Mouse (Mus musculus) lung, postnatal 10 days (tissue): ENCODE measurements around the gene Bpifb6.

ENCODE experiments used
- DNase-seq: peaks from one replicate; pipeline ENCODE4 v3.0.0; 2021

The Bpifb6 gene

GRCm38 (mm10) chr2:153900088-153900487, at the start of gene Bpifb6:
Gene Bpifb6, plus strand, starts transcription at chr2:153900388.
- no peak for DNase-seq

DNA sequence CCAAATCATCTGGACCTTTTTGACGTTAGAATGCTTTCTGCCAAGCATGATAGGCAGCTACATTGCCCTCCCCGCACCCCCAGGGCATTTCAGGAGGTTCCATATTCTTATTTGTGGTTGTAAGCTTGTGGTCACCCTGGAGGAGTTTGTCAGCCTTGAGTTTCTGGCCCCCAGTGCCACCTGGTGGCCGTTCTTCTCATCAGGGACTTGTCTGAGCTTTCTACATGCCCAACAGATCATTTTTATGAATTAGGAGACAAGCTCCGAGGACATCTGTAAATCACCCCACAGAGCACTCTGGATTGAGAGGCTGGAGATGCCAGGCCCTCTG, 49.2 kb upstream of the Bpifb6 start:
- DNase-seq: peak; percentile 65

- no peak for DNase-seq
Observed at GRCm38 (mm10) chr2:153853544-153853943, 46.6 kb upstream of the Bpifb6 start.

DNA sequence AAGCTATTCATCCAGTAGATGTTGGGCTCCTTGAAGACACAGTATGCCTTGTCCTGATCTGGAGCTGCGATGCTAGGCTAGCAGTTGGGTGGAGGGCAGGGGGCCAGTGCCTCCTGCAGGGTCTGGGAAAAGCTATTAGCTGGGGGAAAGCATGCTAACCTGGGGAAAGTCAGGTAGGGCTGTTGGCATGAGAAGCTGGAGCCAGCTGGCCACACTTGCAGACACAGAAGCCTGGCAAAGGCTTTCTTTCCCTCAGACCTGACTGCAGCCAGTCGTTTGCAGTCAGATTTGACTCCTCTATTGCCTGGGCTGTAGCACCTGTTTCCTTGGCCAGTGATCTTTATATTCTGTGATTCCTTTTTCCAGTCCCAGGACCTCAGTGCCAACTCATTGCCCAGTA, 40.6 kb upstream of the Bpifb6 start:
- no peak for DNase-seq

DNA sequence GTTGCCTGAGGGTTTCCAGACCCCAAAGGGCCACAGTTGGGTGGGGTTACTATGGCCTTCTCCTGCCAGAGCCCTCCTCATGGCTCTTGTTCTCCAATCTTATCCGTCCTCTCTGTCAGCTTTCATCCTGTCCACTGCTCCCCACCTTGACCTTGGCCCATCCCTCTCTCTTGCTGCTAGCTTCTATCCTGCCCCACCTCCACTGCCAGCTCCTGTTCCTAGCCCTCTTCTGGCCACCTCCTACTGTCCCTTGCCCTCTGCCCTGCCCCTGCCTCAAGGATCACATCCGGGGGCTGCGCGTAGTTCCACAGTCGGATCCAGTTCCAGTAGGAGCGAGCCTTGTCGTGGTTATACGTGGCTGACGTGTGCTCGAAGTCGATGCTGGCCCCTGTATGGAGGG, 39.9 kb upstream of the Bpifb6 start:
- no peak for DNase-seq

- DNase-seq: no peak
Observed at GRCm38 (mm10) chr2:153860715-153861114, 39.5 kb upstream of the Bpifb6 start.

- no peak for DNase-seq
Observed at GRCm38 (mm10) chr2:153861960-153862359, 38.2 kb upstream of the Bpifb6 start.

DNA sequence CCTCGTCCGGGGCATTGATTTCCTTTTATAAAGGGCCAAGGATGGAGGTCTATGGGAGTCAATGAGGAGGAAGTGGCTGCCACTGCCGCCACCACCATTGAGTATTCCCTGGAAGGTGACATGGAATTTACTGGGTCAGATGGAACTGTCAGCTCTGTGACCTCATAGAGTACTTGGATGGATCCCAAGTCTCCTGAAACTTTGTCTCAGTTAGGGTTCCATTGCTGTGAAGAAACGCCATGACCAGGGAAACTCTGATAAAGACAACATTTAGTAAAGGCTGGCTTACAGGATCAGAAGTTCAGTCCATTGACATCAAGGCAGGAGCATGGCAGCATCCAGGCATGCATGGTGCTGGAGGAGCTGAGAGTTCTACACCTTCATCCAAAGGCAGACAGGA, 29.2 kb upstream of the Bpifb6 start, which contains the start of gene Sun5:
Gene Sun5, minus strand, starts transcription at position 101 of the 400 bp plus-strand sequence.
- no peak for DNase-seq

GRCm38 (mm10) chr2:153874745-153875144, 25.4 kb upstream of the Bpifb6 start, which contains the start of gene Bpifb2:
Gene Bpifb2, plus strand, starts transcription at chr2:153875045.
- no peak for DNase-seq

GRCm38 (mm10) chr2:153899111-153899510, 1.1 kb upstream of the Bpifb6 start:
- DNase-seq: no peak

DNA sequence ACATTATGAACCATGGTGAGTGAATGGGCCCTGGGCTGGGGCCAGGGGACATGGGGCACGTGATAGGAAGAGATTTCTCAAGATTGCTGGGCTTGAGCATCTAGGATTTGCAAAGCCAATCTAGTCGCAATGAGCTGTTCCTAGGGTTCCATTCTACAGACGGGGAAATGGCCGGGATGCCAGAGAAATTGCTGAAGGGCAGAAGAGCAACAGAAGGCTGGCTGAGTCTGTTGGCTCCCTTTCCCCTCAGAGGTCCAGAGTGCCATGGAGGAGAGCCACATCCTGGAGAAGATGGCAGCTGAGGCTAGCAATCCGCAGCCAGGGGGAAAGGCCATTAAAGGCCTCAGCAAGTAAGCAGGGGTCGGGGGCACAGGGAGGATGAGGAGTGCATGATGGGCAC, 2.5 kb downstream of the Bpifb6 start:
- no peak for DNase-seq

GRCm38 (mm10) chr2:153906626-153907025, 6.4 kb downstream of the Bpifb6 start:
- DNase-seq: no peak

- peak; percentile 11 for DNase-seq
Observed at GRCm38 (mm10) chr2:153914151-153914550, 14.0 kb downstream of the Bpifb6 start.

DNA sequence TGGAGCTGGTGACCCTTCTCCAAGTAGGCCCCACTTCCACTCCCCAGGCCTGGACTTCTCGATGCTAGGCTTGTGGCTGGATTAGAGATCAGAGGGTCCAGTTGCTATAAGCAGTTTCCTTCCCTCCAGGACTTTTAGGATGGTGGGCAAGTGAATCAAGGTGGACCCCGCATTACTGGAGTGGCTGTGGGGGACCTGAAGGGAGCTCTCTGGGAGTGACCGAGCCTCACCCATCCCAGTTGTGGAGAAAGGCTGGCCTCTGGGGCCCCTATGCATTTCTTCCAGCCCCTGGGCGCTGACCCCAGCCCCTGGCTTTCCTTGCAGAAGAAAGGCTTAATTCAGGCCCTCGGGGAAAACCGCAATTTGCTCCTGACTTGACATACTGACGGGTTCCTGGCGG, 17.7 kb downstream of the Bpifb6 start, which contains the start of gene Bpifb3:
Gene Bpifb3, plus strand, starts transcription at position 301 of the 400 bp plus-strand sequence.
- DNase-seq: no peak

DNA sequence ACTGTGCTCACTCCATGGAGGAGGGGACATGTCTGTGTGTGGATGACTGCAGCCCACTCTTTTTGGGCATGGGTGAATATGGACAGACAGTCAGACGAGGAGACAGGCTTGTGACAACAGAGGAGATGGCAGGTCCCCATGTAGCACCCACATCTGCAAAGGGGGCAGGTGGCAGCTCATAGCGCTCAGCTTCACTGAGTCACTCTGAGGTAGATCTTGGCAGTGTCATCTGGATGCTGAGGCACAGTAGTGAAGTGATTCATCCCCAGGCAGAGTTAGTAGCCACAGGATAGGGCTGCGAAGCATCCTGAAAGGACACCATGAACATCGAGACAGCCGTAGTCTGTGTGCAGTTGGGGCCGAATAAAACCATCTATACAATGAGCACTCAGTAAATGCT, 21.1 kb downstream of the Bpifb6 start:
- DNase-seq: no peak

DNA sequence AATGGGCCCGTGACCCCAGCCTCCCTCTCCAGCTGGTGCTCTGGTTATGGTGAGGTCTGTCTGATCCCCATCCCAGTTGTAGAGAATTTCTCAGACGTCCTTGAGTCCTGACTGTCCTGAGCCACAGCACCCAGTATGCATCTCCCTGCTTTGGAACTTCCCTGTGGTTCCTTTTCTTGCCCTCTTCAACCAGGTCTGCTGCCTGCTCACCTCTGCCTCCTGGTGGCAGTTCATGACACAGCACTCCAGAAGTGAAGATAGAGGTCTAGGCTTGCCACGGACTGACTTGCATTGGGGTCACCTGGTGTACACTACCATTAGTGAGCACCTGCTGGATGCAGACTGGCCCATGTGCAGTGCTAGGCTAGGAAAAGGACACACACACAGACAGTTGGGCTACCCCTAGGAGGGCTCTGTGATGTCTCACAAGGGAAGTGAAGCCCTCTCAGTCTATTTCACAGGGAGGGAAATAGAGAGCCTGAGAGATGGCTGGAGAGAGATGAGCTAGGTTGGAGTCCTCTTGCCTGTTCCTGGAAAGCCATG, 29.8 kb downstream of the Bpifb6 start:
- DNase-seq: peak; percentile 55

DNA sequence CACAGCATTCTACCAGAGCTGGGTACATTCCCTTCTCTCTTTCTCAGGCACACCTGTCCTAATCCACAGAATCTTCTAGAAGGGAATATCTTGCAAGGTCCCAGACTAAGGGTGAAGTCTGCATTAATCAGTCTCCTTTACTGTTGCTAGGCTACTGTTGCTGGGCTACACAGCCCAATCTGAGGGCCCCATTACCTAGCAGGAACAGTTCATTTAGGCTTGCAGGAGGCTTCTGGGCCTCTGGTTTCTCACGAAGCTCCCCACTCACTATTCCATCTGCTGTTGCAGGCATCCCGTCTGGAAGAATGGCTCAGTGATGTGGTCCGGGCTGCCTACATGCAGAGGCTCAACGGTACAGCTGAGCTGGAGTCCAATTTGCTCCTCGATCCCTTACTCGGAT, 30.9 kb downstream of the Bpifb6 start:
- no peak for DNase-seq

- DNase-seq: no peak
Observed at GRCm38 (mm10) chr2:153933311-153933710, 33.1 kb downstream of the Bpifb6 start.

DNA sequence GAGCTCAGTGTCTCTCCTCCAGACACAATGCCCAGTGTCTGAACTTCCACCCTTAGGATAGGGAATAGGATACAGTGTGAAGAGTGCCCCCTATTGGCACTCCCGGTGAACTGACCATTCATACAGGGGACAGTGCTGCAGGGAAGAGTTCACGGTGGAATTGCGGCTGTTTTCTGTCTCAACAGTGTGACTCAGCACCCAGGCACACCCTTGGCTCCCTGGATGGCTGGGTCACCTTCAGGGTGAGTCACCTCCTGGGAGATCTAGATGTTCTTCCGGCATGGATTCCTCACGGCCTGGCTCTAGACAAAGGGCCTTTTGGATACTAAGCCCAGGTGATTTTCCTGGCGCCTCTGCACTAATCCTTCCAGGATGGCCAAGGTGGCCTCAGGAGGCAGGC, 35.2 kb downstream of the Bpifb6 start:
- DNase-seq: no peak

GRCm38 (mm10) chr2:153937843-153938242, 37.7 kb downstream of the Bpifb6 start, which contains the start of gene Bpifb4:
Gene Bpifb4, plus strand, starts transcription at chr2:153938212.
- no peak for DNase-seq

DNA sequence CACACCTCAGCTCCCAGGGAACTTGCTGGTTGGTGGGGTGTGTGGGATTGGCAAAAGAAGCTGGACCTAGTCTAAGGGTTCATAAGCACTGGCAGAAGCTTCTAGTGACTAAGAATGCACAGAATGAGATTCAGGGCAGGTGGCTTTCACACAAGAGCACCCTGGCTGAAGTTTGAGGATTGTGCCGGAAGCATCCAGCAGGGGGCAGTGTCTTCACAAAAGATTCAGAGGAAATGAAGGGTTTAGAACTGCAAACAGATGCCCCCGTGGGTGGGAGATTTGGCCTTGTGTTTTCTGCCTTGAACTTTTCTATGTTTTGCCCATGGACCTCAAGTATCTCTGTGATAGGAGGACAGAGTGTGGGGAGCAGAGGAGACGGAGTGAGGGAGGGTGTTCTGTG, 43.3 kb downstream of the Bpifb6 start:
- DNase-seq: peak; percentile 65

- no peak for DNase-seq
Observed at GRCm38 (mm10) chr2:153944567-153944966, 44.4 kb downstream of the Bpifb6 start.

DNA sequence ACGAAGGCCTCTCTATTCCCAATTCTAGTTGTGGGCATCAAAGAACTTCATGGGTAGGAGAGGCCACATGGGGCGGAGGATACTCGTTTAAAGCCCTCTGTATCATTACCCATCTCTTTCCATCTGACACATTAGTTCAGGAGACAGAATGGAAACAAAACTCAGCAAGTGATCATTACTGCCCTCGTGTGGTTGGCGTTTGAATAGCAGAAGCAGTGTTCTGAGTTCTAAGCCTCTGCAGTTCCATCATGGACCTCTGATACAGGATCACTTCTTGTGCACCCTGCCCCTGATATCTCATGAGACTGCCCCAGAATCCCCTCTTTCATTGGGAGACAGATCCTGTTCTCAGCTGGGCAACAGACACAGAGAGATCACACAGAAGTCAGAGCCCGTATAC, 52.7 kb downstream of the Bpifb6 start:
- DNase-seq: peak; percentile 70

GRCm38 (mm10) chr2:153953836-153954235, 53.6 kb downstream of the Bpifb6 start:
- peak; percentile 60 for DNase-seq
